Mouse (Mus musculus): ENCODE results near the gene Crebzf.
A peak's percentile ranks its signal among the peaks of the same experiment; 100 is the strongest.

Crebzf gene

DNA sequence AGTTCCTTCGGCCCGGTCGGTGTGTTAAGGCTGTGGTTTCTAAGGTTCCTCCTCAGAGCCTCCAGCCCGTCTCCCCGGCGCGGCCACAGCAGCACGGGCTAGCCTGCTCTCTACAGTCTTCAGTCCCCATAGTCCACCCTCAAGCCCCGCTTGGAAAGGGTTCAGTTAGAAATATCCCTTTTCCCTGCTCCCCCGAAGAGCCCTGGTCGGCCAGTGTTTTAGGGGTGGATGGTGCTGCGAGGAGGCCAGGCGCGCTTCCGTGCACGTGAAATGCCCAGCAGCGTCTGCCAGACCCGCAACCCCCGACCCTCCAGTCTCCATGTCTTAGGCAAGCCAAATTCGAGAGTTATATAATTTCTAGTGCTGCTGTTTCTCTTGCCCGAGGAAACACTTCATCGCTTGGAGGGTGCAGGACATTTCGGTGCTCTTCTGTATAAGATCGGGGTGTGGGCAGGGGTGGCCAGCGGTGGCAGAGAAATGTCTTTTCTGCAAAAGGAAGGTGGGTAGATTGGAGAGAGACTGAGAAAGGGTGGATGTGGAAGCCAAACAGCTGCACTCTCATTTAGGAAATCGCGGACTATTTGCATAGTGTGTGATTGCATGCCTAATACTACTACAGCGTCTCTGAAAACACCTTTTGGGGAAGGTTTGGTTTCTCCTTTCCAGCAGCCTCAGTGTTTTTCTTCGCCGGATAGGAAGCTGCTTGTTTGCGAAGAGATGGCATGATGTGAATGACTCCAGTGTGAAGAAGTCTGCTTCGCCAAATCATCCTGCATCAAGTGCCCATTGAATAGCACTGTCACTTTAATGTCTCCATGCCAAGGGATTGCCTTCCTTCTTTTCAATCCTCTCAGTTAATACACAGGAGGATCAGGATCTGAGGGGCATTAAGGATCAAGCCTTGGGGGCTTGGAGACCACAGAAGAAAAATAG lies 34.0 kb downstream of the Crebzf start, which contains the start of gene Dlg2:
Dlg2 (plus strand) TSS at position 360 of the 933 bp plus-strand sequence.
- peak; percentile 35 for ATAC-seq (ENCODE audit: low TSS enrichment)

DNA sequence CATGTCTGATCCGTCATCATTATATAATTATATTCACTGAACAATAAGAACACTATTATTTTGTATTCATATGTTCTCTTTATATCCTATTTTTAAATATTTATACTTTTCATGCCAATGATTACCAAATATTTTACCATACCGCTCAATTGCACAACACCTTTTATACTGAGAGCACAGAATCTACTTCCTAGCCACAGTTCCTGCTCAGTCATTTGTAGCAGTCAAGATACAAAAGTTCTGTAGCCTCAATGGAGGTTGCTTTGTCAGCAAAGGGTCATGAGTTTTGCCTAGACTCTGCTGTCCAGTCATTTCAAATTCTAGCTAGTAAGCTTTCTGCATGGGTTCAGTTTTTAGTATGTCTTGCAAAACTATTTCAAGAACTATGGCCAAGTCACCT lies 40.1 kb downstream of the Crebzf start:
- no peak for ATAC-seq (ENCODE audit: low TSS enrichment)
